Mouse (Mus musculus) large intestine, adult 2 months (tissue): ENCODE measurements around the gene S100a5. TPM values are rescaled to one million over a fixed set of nuclear protein-coding genes. Genes with fewer than 3 reads are reported as not detected.

Experiments
- DNase-seq: peaks from one replicate; pipeline ENCODE4 v3.0.0-alpha.2; 2012; ENCODE audit warnings: low read depth, low spot score
- WGBS: fragments of 180-500 bp; shearing (Covaris S2); methylation state at CpG from one replicate; pipeline ENCODE4 v1.1.7; 2018; 5-methylcytosine and 5-hydroxymethylcytosine counted together
- polyA plus RNA-seq: library from polyadenylated mRNA; depleted of rRNA; stranded (reverse); fragments of >200 nt; gene quantifications from 2 replicates; pipeline ENCODE4 v1.2.3, GENCODE M21; 2012

Gene S100a5
- polyA plus RNA-seq, 1 experiment, result not detected

GRCm38 (mm10) chr3:90598212-90598611, 10.1 kb upstream of the S100a5 start:
- no peak for DNase-seq

GRCm38 (mm10) chr3:90599401-90599800, 8.9 kb upstream of the S100a5 start:
- no peak for DNase-seq

More at GRCm38 (mm10) chr3:90598212-90598611, 10.1 kb upstream of the S100a5 start:
- WGBS, result 76% methylated on average over 4 of the region's 4 CpGs

GRCm38 (mm10) chr3:90600036-90600435, 8.3 kb upstream of the S100a5 start:
- no peak for DNase-seq
- 90% methylated on average over 6 of the region's 6 CpGs for WGBS

More at GRCm38 (mm10) chr3:90599401-90599800, 8.9 kb upstream of the S100a5 start:
- WGBS, result 64% methylated on average over 3 of the region's 3 CpGs

GRCm38 (mm10) chr3:90600458-90601195, 7.7 kb upstream of the S100a5 start:
- WGBS, result 72% methylated on average over 8 of the region's 8 CpGs
- DNase-seq, result no peak

- WGBS, result 81% methylated on average over 11 of the region's 11 CpGs
- DNase-seq, result no peak
These were observed 6.7 kb upstream of the S100a5 start, which contains the start of gene Gm42674 for GRCm38 (mm10) chr3:90601486-90602110. Gene Gm42674, plus strand, starts transcription at chr3:90601904.

- DNase-seq, result no peak
- 37% methylated on average over 3 of the region's 3 CpGs for WGBS
These were observed 4.7 kb upstream of the S100a5 start, which contains the start of gene S100a4 for GRCm38 (mm10) chr3:90603623-90604022. Gene S100a4, plus strand, starts transcription at chr3:90603771.

- WGBS, result 12% methylated on average over 4 of the region's 4 CpGs
- DNase-seq, result no peak
These were observed 3.9 kb upstream of the S100a5 start for GRCm38 (mm10) chr3:90604416-90604815.

GRCm38 (mm10) chr3:90605049-90605448, 3.3 kb upstream of the S100a5 start:
- WGBS, result 84% methylated on average over 3 of the region's 3 CpGs
- no peak for DNase-seq

- DNase-seq, result no peak
- WGBS, result 88% methylated on average over 2 of the region's 2 CpGs
These were observed 2.6 kb upstream of the S100a5 start for GRCm38 (mm10) chr3:90605736-90606135.

GRCm38 (mm10) chr3:90606185-90606584, 2.1 kb upstream of the S100a5 start:
- WGBS, result 78% methylated on average over 6 of the region's 6 CpGs

GRCm38 (mm10) chr3:90607361-90607760, 962 bp upstream of the S100a5 start:
- 94% methylated on average over 3 of the region's 3 CpGs for WGBS
- DNase-seq, result no peak

More at GRCm38 (mm10) chr3:90606185-90606584, 2.1 kb upstream of the S100a5 start:
- DNase-seq, result no peak

- DNase-seq, result no peak
These were observed 779 bp downstream of the S100a5 start for GRCm38 (mm10) chr3:90609102-90609501.

GRCm38 (mm10) chr3:90611494-90611893, 3.2 kb downstream of the S100a5 start:
- WGBS, result 91% methylated on average over 3 of the region's 3 CpGs

GRCm38 (mm10) chr3:90612061-90612460, 3.7 kb downstream of the S100a5 start:
- no peak for DNase-seq
- WGBS, result 64% methylated on average over 4 of the region's 4 CpGs

More at GRCm38 (mm10) chr3:90611494-90611893, 3.2 kb downstream of the S100a5 start:
- DNase-seq, result no peak

- no peak for DNase-seq
- WGBS, result 2% methylated on average over 23 of the region's 23 CpGs
These were observed 4.5 kb downstream of the S100a5 start, which contains the start of gene S100a6 for GRCm38 (mm10) chr3:90612728-90613291. Gene S100a6, plus strand, starts transcription at chr3:90612882.

GRCm38 (mm10) chr3:90613461-90614147, 5.3 kb downstream of the S100a5 start:
- WGBS, result 25% methylated on average over 7 of the region's 7 CpGs
- DNase-seq, result no peak

- WGBS, result 18% methylated on average over 6 of the region's 6 CpGs
- no peak for DNase-seq
These were observed 5.8 kb downstream of the S100a5 start for GRCm38 (mm10) chr3:90614148-90614530.

- WGBS, result 8% methylated on average over 11 of the region's 11 CpGs
- peak; percentile 81 for DNase-seq
These were observed 6.4 kb downstream of the S100a5 start for GRCm38 (mm10) chr3:90614611-90615251.

- 5% methylated on average over 7 of the region's 7 CpGs for WGBS
- no peak for DNase-seq
These were observed 7.1 kb downstream of the S100a5 start for GRCm38 (mm10) chr3:90615415-90615814.
